Mouse (Mus musculus) C2C12 (cell line): Measurements from ENCODE around the gene Tm9sf2.

ENCODE experiments used
- CTCF ChIP-seq: IDR thresholded peaks from one replicate; pipeline ENCODE4 v1.5.1; 2011; ENCODE audit not compliant: control insufficient read depth, insufficient read depth, insufficient read length
- MAX ChIP-seq: IDR thresholded peaks from one replicate; pipeline ENCODE4 v1.6.1; 2011; ENCODE audit warnings: mild to moderate bottlenecking, control low read depth

DNA sequence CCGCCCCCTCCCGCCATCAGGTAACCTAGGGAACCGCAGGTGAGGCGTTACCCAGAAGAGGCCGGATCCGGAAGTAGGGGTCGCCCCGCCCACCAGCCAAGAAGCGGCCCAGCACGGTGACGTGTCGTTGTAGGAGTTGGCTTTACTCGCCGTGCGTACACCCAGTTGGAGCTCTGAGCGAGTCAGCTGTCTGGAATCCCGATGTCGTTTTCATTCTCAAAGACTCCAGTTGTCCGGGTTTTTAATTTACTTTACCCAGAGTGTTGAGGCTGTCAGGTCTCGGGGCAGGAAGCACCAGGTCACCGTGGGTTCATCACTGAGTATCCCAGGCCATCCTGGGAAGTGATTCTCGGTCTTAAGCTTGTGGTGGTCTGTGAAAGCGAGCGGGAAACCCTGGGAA is 2.0 kb upstream of the Tm9sf2 start:
- TF ChIP-seq CTCF = no peak
- TF ChIP-seq MAX = no peak
